Mouse (Mus musculus) megakaryocyte, embryonic 14.5 days (primary cell): Measurements from ENCODE around the gene Dtx4.
"Not testable (repeated sequence)": the region's sequence is repeated elsewhere in the genome, so short reads cannot be mapped to it uniquely, and the experiment has no call there.

Experiments
- FLI1 ChIP-seq: IDR thresholded peaks from 2 replicates; pipeline ENCODE4 v1.6.1; 2012; ENCODE audit warnings: low read length, inconsistent platforms, mixed read lengths
- GATA1 ChIP-seq: IDR thresholded peaks from 3 replicates; pipeline ENCODE4 v1.6.1; 2012; ENCODE audit warnings: mixed read lengths, low read length, inconsistent platforms, borderline replicate concordance

DNA sequence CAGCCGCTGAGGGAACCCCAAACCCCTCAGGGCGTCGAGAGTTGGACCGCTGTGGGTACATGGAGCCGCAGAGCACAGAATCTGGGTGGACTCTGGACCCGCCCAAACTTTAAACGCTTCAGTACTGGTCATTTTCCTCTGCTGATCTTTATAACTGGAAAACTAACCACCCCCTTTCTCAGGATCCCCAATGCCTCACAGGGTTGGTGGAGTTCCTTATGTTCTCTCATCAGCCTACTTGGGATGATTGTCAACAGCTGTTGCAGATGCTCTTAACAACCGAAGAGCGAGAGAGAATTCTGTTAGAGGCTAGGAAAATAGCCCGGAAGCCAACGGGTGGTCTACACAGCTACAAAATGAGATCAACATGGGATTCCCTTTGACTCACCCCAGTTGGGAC, 44.2 kb upstream of the Dtx4 start, which contains the start of gene Fam111a:
- not testable (repeated sequence) for TF ChIP-seq GATA1, FLI1
